Mouse (Mus musculus): ENCODE data around the gene Dcaf15. TPM values are rescaled to one million over a fixed set of nuclear protein-coding genes. Genes with fewer than 3 reads are reported as not detected.
A peak's percentile ranks its signal among the peaks of the same experiment; 100 is the strongest.

Dcaf15 gene
- polyA plus RNA-seq, 1 experiment from 2014 or later, result 14.5 TPM

DNA sequence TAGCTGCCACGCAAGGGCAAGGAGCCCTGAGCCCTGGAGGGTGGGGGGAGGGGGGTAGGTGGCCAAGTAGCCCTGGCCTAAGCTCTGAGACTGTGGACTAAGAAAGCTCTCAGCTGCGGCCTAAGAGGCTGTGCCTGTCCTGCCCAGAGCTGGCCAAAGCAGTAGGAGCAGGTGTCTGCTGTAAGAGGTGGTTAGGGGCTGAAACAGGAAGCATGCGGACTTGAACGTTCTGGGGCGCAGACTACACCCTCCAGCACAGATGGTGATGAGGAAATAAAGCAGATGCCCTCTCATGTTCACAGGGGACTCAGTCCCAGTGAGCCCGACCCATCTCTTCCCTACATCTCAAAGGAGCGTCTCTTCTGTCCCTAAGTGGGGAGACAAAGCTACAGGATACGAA lies 27.7 kb upstream of the Dcaf15 start:
- Histone ChIP-seq H3K9ac (ENCODE audit: low read length) (no peak overlapping the region), H3K4me3 (ENCODE audit: low read depth, low read length) (no peak overlapping the region), H3K9me3 (ENCODE audit: control insufficient read depth, low read length) (no peaks in the 10 kb centered on the region), H3K4me1 (replicated peaks; ENCODE audit: control insufficient read depth, insufficient read depth, low read length) (no peaks in the 10 kb centered on the region), H3K4me2 (ENCODE audit: low read depth, low read length, severe bottlenecking) (no peak overlapping the region), H3K27me3 (ENCODE audit: control insufficient read depth, insufficient read depth, low read length) (no peaks in the 10 kb centered on the region), H3K27ac (ENCODE audit: low read depth, low read length) (no peak overlapping the region), H3K36me3 (ENCODE audit: control insufficient read depth, insufficient read depth, low read length) (peaks cover 9% of the 10 kb centered on the region)
- no peak for ATAC-seq (replicated peaks; ENCODE audit: low FRiP score)
- WGBS, result 86% methylated on average over 8 of the region's 8 CpGs
- DNase-seq (ENCODE audit: low spot score), result peak; percentile 47

DNA sequence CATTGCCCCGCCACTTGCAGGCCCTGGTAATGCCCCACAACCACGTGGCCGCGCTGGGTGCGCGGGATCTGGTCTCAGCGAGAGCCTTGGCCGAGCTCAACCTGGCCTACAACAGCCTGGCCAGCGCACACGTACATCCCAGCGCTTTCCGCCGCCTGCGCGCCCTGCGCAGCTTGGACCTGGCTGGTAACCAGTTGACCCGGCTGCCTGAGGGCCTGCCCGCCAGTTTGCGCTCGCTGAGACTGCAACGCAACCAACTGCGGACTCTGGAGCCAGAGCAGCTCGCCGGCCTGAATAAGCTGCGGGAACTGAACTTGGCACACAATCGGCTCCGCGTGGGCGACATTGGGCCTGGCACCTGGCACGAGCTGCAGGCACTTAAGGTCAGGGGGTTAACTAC lies 26.2 kb upstream of the Dcaf15 start:
- H3K4me3 ChIP-seq (ENCODE audit: low read depth, low read length), result no peak overlapping the region
- no peaks in the 10 kb centered on the region for H3K27me3 ChIP-seq (ENCODE audit: control insufficient read depth, insufficient read depth, low read length)
- H3K27ac ChIP-seq (ENCODE audit: low read depth, low read length), result no peak overlapping the region
- DNase-seq (ENCODE audit: low spot score), result peak; percentile 57
- H3K9me3 ChIP-seq (ENCODE audit: control insufficient read depth, low read length), result no peaks in the 10 kb centered on the region
- peaks cover 3% of the 10 kb centered on the region for H3K36me3 ChIP-seq (ENCODE audit: control insufficient read depth, insufficient read depth, low read length)
- H3K4me1 ChIP-seq (replicated peaks; ENCODE audit: control insufficient read depth, insufficient read depth, low read length), result no peaks in the 10 kb centered on the region
- peak overlapping the region; percentile 12; the same call in 1 of the 2 replicates for H3K9ac ChIP-seq (ENCODE audit: low read length)
- no peak for ATAC-seq (replicated peaks; ENCODE audit: low FRiP score)
- WGBS, result 45% methylated on average over 30 of the region's 30 CpGs
- no peak overlapping the region for H3K4me2 ChIP-seq (ENCODE audit: low read depth, low read length, severe bottlenecking)

DNA sequence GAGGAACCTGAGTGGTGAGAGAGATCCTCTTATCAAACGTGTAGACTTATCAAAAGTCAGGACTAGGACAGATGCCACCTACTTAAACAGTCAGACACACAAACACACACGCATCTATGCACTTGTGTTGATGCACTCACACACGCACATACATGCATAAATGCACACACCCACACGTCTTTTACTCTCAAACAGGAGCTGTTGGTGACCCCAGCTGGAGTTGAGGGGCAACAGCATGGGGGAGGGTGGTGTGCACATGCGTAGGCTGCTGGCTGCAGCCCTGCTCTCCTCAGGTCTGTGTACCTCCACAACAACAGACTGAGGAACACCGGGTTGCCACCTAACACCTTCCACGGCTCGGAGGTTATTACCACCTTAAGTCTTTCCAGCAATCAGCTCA lies 23.7 kb upstream of the Dcaf15 start:
- DNase-seq (ENCODE audit: low spot score) (no peak), ATAC-seq (replicated peaks; ENCODE audit: low FRiP score) (no peak)
- Histone ChIP-seq H3K4me3 (ENCODE audit: low read depth, low read length) (no peak overlapping the region), H3K36me3 (ENCODE audit: control insufficient read depth, insufficient read depth, low read length) (peaks cover 1% of the 10 kb centered on the region; the same call in 1 of the 2 replicates), H3K4me1 (replicated peaks; ENCODE audit: control insufficient read depth, insufficient read depth, low read length) (no peaks in the 10 kb centered on the region), H3K27me3 (ENCODE audit: control insufficient read depth, insufficient read depth, low read length) (no peaks in the 10 kb centered on the region), H3K9ac (ENCODE audit: low read length) (no peak overlapping the region), H3K27ac (ENCODE audit: low read depth, low read length) (no peak overlapping the region), H3K9me3 (ENCODE audit: control insufficient read depth, low read length) (no peaks in the 10 kb centered on the region), H3K4me2 (ENCODE audit: low read depth, low read length, severe bottlenecking) (no peak overlapping the region)
- 77% methylated on average over 8 of the region's 8 CpGs for WGBS

DNA sequence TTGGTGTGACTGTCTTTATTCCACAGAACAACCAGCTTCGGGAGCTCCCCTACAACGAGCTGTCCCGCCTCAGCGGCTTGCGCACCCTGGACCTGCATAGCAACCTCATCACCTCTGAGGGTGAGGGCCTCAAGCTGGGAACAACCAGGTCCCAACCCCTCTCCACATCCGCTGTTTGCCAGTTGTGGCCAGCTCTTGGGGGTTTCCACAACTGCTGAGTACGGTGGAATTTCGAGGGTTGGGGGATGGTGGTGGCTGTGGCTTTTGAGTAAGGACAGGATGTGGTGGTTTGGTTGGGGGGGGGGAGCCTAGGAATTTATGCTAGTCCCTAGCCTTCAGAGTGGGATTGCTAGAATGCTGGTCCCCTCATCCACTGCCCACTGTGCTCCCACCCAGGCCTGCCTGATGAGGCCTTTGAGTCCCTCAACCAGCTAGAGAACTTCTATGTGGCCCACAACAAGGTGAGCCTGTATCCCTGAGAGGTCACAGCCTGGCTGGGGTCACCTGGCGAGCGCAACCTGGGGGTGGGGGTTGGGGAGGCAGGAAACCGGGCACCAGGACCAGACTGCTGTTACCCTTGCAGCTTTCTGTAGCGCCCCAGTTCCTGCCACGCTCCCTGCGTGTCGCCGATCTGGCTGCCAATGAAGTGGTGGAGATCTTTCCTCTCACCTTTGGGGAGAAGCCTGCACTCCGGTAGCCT lies 22.8 kb upstream of the Dcaf15 start:
- no peak overlapping the region for H3K4me3 ChIP-seq (ENCODE audit: low read depth, low read length)
- no peak overlapping the region for H3K9ac ChIP-seq (ENCODE audit: low read length)
- DNase-seq (ENCODE audit: low spot score), result no peak
- no peaks in the 10 kb centered on the region for H3K27me3 ChIP-seq (ENCODE audit: control insufficient read depth, insufficient read depth, low read length)
- no peaks in the 10 kb centered on the region for H3K4me1 ChIP-seq (replicated peaks; ENCODE audit: control insufficient read depth, insufficient read depth, low read length)
- no peaks in the 10 kb centered on the region for H3K36me3 ChIP-seq (ENCODE audit: control insufficient read depth, insufficient read depth, low read length)
- WGBS, result 73% methylated on average over 17 of the region's 17 CpGs
- ATAC-seq (replicated peaks; ENCODE audit: low FRiP score), result no peak
- no peak overlapping the region for H3K4me2 ChIP-seq (ENCODE audit: low read depth, low read length, severe bottlenecking)
- no peak overlapping the region for H3K27ac ChIP-seq (ENCODE audit: low read depth, low read length)
- H3K9me3 ChIP-seq (ENCODE audit: control insufficient read depth, low read length), result no peaks in the 10 kb centered on the region

DNA sequence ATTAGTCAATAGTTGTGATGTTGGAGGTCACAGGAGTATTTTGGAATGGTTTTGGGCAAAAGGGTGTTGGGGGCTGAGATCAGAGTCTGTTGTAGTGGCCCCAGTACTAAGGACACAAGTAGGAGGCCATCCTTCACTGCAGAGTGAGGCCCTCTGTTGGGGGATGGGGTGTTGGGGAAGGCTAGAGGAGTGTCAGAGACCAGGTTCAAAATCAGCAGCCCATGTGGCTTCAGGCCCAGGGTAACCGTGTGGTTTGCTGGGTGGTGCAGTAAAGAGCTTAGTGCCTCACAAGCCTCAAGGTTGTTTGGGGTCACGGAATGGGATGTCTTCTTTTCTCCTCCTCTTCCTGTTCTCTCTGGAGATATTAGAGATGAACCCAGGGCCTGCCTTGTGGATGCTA lies 22.2 kb upstream of the Dcaf15 start:
- Histone ChIP-seq H3K27ac (ENCODE audit: low read depth, low read length) (no peak overlapping the region), H3K9me3 (ENCODE audit: control insufficient read depth, low read length) (no peaks in the 10 kb centered on the region), H3K9ac (ENCODE audit: low read length) (no peak overlapping the region), H3K27me3 (ENCODE audit: control insufficient read depth, insufficient read depth, low read length) (no peaks in the 10 kb centered on the region), H3K36me3 (ENCODE audit: control insufficient read depth, insufficient read depth, low read length) (no peaks in the 10 kb centered on the region), H3K4me3 (ENCODE audit: low read depth, low read length) (no peak overlapping the region), H3K4me1 (replicated peaks; ENCODE audit: control insufficient read depth, insufficient read depth, low read length) (no peaks in the 10 kb centered on the region), H3K4me2 (ENCODE audit: low read depth, low read length, severe bottlenecking) (no peak overlapping the region)
- DNase-seq (ENCODE audit: low spot score), result no peak
- no peak for ATAC-seq (replicated peaks; ENCODE audit: low FRiP score)
- WGBS, result 76% methylated on average over 2 of the region's 2 CpGs

DNA sequence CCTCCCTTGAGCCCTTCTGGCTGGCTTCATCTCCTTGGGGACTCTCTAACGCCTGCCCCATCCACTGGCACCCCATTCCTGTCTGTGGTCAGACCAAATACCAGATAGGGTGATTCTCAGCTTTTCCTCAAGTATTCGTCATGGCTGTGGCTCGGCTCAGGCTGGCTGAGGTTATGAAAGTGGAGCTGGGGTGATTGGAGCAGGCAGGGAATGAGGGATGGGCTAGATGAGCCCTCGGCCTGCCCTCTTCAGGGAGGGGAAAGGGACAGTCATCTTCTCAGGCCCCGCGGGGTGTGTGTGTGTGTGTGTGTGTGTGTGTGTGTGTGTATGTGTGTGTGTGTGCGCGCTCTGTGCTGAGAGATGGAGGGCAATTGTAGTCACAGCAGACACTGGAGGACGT lies 21.1 kb upstream of the Dcaf15 start, which contains the start of gene Podnl1:
Gene Podnl1 (plus strand): TSS at position 334 of the 400 bp plus-strand sequence.
- Histone ChIP-seq H3K36me3 (ENCODE audit: control insufficient read depth, insufficient read depth, low read length) (no peaks in the 10 kb centered on the region), H3K4me2 (ENCODE audit: low read depth, low read length, severe bottlenecking) (no peak within 1 kb of the TSS), H3K9ac (ENCODE audit: low read length) (no peak within 1 kb of the TSS), H3K27me3 (ENCODE audit: control insufficient read depth, insufficient read depth, low read length) (no peaks in the 10 kb centered on the region), H3K9me3 (ENCODE audit: control insufficient read depth, low read length) (no peaks in the 10 kb centered on the region), H3K4me3 (ENCODE audit: low read depth, low read length) (no peak within 1 kb of the TSS), H3K27ac (ENCODE audit: low read depth, low read length) (no peak within 1 kb of the TSS), H3K4me1 (replicated peaks; ENCODE audit: control insufficient read depth, insufficient read depth, low read length) (no peaks in the 10 kb centered on the region)
- WGBS, result 70% methylated on average over 9 of the region's 9 CpGs
- no peak for DNase-seq (ENCODE audit: low spot score)
- ATAC-seq (replicated peaks; ENCODE audit: low FRiP score), result no peak

DNA sequence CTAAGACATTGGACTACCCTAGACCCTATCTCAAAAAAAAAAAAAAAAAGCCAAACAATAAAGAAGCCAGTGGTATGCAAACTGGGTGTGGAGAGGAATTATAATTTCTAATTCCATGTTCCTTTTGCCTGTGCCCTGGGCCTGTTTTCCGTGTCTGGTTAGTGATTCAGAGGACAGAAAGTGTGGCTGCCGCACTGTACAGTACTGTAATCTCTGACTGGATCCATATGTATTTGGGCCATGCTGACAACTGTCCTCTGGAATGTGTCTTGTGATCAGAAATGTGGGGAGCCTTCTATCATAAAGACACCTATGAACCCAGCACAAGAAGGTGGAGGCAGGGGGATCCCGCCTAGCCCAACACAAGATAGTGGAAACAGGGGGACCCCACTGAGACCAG lies 17.6 kb upstream of the Dcaf15 start:
- no peaks in the 10 kb centered on the region for H3K36me3 ChIP-seq (ENCODE audit: control insufficient read depth, insufficient read depth, low read length)
- H3K27me3 ChIP-seq (ENCODE audit: control insufficient read depth, insufficient read depth, low read length), result no peaks in the 10 kb centered on the region
- H3K9me3 ChIP-seq (ENCODE audit: control insufficient read depth, low read length), result no peaks in the 10 kb centered on the region

DNA sequence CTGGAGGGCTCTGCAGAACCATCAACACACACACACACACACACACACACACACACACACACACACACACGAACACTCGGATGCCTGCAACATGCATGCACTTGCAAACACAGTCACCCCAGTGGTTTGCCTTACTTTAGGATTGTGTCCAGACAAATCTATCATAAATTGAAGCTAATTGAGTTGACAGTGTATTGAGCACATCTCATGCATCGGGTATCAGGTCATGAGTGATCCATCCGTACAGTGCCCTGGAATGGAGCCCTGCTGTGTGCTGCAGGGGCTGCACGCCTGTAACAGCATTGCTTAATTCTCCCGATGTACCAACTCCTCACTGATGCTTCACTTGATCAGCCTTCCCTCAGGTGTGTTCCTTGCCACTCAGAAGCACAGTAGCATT lies 11.1 kb upstream of the Dcaf15 start:
- no peaks in the 10 kb centered on the region for H3K4me1 ChIP-seq (replicated peaks; ENCODE audit: control insufficient read depth, insufficient read depth, low read length)
- no peak overlapping the region for H3K9ac ChIP-seq (ENCODE audit: low read length)
- ATAC-seq (replicated peaks; ENCODE audit: low FRiP score) (no peak), DNase-seq (ENCODE audit: low spot score) (no peak)
- no peak overlapping the region for H3K4me2 ChIP-seq (ENCODE audit: low read depth, low read length, severe bottlenecking)
- no peak overlapping the region for H3K27ac ChIP-seq (ENCODE audit: low read depth, low read length)
- no peak overlapping the region for H3K4me3 ChIP-seq (ENCODE audit: low read depth, low read length)
- H3K9me3 ChIP-seq (ENCODE audit: control insufficient read depth, low read length), result no peaks in the 10 kb centered on the region
- H3K36me3 ChIP-seq (ENCODE audit: control insufficient read depth, insufficient read depth, low read length), result no peaks in the 10 kb centered on the region
- WGBS, result 88% methylated on average over 6 of the region's 6 CpGs
- no peaks in the 10 kb centered on the region for H3K27me3 ChIP-seq (ENCODE audit: control insufficient read depth, insufficient read depth, low read length)

More for the DNA sequence above, 17.6 kb upstream of the Dcaf15 start:
- no peak for DNase-seq (ENCODE audit: low spot score)
- H3K4me3 ChIP-seq (ENCODE audit: low read depth, low read length), result no peak overlapping the region
- no peak overlapping the region for H3K9ac ChIP-seq (ENCODE audit: low read length)
- H3K4me2 ChIP-seq (ENCODE audit: low read depth, low read length, severe bottlenecking), result no peak overlapping the region
- ATAC-seq (replicated peaks; ENCODE audit: low FRiP score), result no peak
- H3K4me1 ChIP-seq (replicated peaks; ENCODE audit: control insufficient read depth, insufficient read depth, low read length), result no peaks in the 10 kb centered on the region
- no peak overlapping the region for H3K27ac ChIP-seq (ENCODE audit: low read depth, low read length)
- 87% methylated on average over 3 of the region's 3 CpGs for WGBS
